Mouse (Mus musculus): Measurements from ENCODE around the gene Wdfy4. TPM values are rescaled to one million over a fixed set of nuclear protein-coding genes. Genes with fewer than 3 reads are reported as not detected.

Gene Wdfy4
- polyA plus RNA-seq, 1 experiment: 19.4 TPM

DNA sequence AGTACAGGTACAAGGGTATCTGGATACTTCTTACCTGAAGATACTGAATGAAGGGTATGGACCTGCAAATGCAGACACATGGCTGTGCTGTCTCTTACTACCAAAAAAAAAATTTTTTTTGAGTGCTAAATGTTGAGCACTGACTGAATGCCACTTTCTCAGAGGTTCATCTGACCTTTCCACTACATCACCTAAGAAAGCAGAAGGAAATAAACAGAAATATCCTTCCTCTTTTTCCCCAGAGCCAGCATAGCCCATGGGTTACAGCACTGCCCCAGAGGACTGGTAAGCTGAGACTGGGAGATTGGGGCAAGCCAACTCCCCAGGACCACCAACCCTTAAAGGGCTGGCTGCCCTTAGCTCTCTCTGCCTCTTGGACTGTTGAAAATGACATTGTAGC is 8.5 kb upstream of the Wdfy4 start:
- H3K4me3 ChIP-seq (ENCODE audit: control insufficient read depth, insufficient read depth, low read length): no peak overlapping the region
- no peak for TF ChIP-seq POLR2A (IDR thresholded peaks at IDR 0.05; ENCODE audit: control insufficient read depth, extremely low read depth, insufficient read depth, low read length, poor library complexity)
- H3K4me1 ChIP-seq (replicated peaks; ENCODE audit: control insufficient read depth, insufficient read depth, low read length): no peaks in the 10 kb centered on the region
- no peaks in the 10 kb centered on the region for H3K27me3 ChIP-seq (ENCODE audit: control insufficient read depth, insufficient read depth, low read length)
- no peaks in the 10 kb centered on the region for H3K36me3 ChIP-seq (ENCODE audit: control insufficient read depth, insufficient read depth, low read length)
- no peak for DNase-seq
- H3K27ac ChIP-seq (ENCODE audit: control insufficient read depth, insufficient read depth, low read length): no peak overlapping the region

- no peak for DNase-seq
- H3K27ac ChIP-seq (ENCODE audit: control insufficient read depth, insufficient read depth, low read length): no peak overlapping the region
- H3K27me3 ChIP-seq (ENCODE audit: control insufficient read depth, insufficient read depth, low read length): no peaks in the 10 kb centered on the region
- 65% methylated on average over 1 of the region's 1 CpGs for WGBS
- no peak overlapping the region for H3K4me3 ChIP-seq (ENCODE audit: control insufficient read depth, insufficient read depth, low read length)
- H3K4me1 ChIP-seq (replicated peaks; ENCODE audit: control insufficient read depth, insufficient read depth, low read length): no peaks in the 10 kb centered on the region
- no peaks in the 10 kb centered on the region for H3K36me3 ChIP-seq (ENCODE audit: control insufficient read depth, insufficient read depth, low read length)
- TF ChIP-seq POLR2A (IDR thresholded peaks at IDR 0.05; ENCODE audit: control insufficient read depth, extremely low read depth, insufficient read depth, low read length, poor library complexity) (no peak), CTCF (IDR thresholded peaks at IDR 0.05; ENCODE audit: borderline replicate concordance, control insufficient read depth, extremely low read depth, insufficient read depth, low read length, poor library complexity) (no peak)
Observed at GRCm38 (mm10) chr14:33190646-33191045, 5.3 kb upstream of the Wdfy4 start.

DNA sequence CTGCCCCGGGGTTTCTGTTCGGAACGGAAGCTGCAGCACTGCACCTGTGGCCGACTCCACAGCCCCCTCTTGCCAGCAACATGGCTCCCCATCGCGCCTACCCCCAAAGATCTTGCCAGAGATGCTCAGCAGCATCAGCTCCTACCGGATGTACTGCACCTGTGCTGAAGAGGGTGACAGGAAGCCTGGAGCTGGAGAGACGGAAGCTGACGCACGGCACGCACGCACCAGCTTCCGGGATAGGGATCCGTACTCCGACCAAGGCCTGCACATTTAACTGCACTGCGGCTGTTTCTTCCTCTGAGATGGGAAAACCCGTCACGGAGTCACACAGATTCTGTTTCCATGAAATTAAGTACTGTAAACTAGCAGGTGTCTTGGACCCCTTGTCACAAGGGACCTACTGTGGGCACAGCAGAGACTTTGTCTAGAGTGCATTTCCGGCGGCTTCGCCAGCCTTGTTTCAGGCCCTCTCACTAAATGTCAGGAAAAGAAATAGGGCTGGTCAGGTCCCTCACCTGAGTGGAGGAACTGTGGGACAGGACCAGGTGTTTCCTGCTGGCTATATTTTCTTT is 4.6 kb upstream of the Wdfy4 start:
- no peak overlapping the region for H3K27ac ChIP-seq (ENCODE audit: control insufficient read depth, insufficient read depth, low read length)
- no peak for DNase-seq

DNA sequence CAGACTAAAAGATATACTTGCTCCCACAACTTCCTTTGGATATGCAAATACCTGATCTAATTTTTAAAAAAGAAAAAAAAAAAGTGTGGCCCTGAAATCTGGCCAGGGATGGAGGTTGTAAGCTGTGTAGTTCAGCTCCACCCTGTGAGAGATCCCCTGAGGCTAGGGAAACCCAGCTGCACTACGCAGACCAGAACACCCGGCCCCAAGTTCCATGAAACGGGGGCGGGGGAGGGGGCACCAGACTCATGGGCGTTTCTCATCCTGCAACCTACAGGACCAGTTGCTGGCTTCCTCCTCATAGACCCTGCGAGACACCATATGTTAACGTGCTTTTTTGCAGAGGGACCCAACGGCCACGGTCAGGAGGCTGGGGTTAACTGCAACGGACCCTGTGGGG is 3.9 kb upstream of the Wdfy4 start:
- Histone ChIP-seq H3K4me3 (ENCODE audit: control insufficient read depth, insufficient read depth, low read length) (no peak overlapping the region), H3K27ac (ENCODE audit: control insufficient read depth, insufficient read depth, low read length) (no peak overlapping the region), H3K4me1 (replicated peaks; ENCODE audit: control insufficient read depth, insufficient read depth, low read length) (peaks cover 4% of the 10 kb centered on the region; the same call in 1 of the 2 replicates), H3K36me3 (ENCODE audit: control insufficient read depth, insufficient read depth, low read length) (no peaks in the 10 kb centered on the region), H3K27me3 (ENCODE audit: control insufficient read depth, insufficient read depth, low read length) (no peaks in the 10 kb centered on the region)
- WGBS: 68% methylated on average over 10 of the region's 10 CpGs
- DNase-seq: no peak
- TF ChIP-seq POLR2A (IDR thresholded peaks at IDR 0.05; ENCODE audit: control insufficient read depth, extremely low read depth, insufficient read depth, low read length, poor library complexity): no peak
- no peak for TF ChIP-seq CTCF (IDR thresholded peaks at IDR 0.05; ENCODE audit: borderline replicate concordance, control insufficient read depth, extremely low read depth, insufficient read depth, low read length, poor library complexity)

More for the DNA sequence above, 4.6 kb upstream of the Wdfy4 start:
- H3K27me3 ChIP-seq (ENCODE audit: control insufficient read depth, insufficient read depth, low read length): no peaks in the 10 kb centered on the region
- no peaks in the 10 kb centered on the region for H3K36me3 ChIP-seq (ENCODE audit: control insufficient read depth, insufficient read depth, low read length)
- H3K4me1 ChIP-seq (replicated peaks; ENCODE audit: control insufficient read depth, insufficient read depth, low read length): peaks cover 4% of the 10 kb centered on the region; the same call in 1 of the 2 replicates
- 92% methylated on average over 21 of the region's 21 CpGs for WGBS
- H3K4me3 ChIP-seq (ENCODE audit: control insufficient read depth, insufficient read depth, low read length): no peak overlapping the region
- no peak for TF ChIP-seq POLR2A (IDR thresholded peaks at IDR 0.05; ENCODE audit: control insufficient read depth, extremely low read depth, insufficient read depth, low read length, poor library complexity)
- TF ChIP-seq CTCF (IDR thresholded peaks at IDR 0.05; ENCODE audit: borderline replicate concordance, control insufficient read depth, extremely low read depth, insufficient read depth, low read length, poor library complexity): no peak

GRCm38 (mm10) chr14:33187201-33187600 is 1.9 kb upstream of the Wdfy4 start:
- no peaks in the 10 kb centered on the region for H3K36me3 ChIP-seq (ENCODE audit: control insufficient read depth, insufficient read depth, low read length)
- WGBS: 67% methylated on average over 4 of the region's 4 CpGs
- no peak for DNase-seq
- no peak overlapping the region for H3K27ac ChIP-seq (ENCODE audit: control insufficient read depth, insufficient read depth, low read length)
- no peak for TF ChIP-seq CTCF (IDR thresholded peaks at IDR 0.05; ENCODE audit: borderline replicate concordance, control insufficient read depth, extremely low read depth, insufficient read depth, low read length, poor library complexity)
- no peak overlapping the region for H3K4me3 ChIP-seq (ENCODE audit: control insufficient read depth, insufficient read depth, low read length)
- no peaks in the 10 kb centered on the region for H3K27me3 ChIP-seq (ENCODE audit: control insufficient read depth, insufficient read depth, low read length)
- H3K4me1 ChIP-seq (replicated peaks; ENCODE audit: control insufficient read depth, insufficient read depth, low read length): peaks cover 4% of the 10 kb centered on the region; the same call in 1 of the 2 replicates

- TF ChIP-seq POLR2A (IDR thresholded peaks at IDR 0.05; ENCODE audit: control insufficient read depth, extremely low read depth, insufficient read depth, low read length, poor library complexity) (no peak), CTCF (IDR thresholded peaks at IDR 0.05; ENCODE audit: borderline replicate concordance, control insufficient read depth, extremely low read depth, insufficient read depth, low read length, poor library complexity) (no peak)
- H3K4me3 ChIP-seq (ENCODE audit: control insufficient read depth, insufficient read depth, low read length): no peak overlapping the region
- 66% methylated on average over 5 of the region's 5 CpGs for WGBS
- no peak for DNase-seq
- no peaks in the 10 kb centered on the region for H3K27me3 ChIP-seq (ENCODE audit: control insufficient read depth, insufficient read depth, low read length)
- no peak overlapping the region for H3K27ac ChIP-seq (ENCODE audit: control insufficient read depth, insufficient read depth, low read length)
- H3K4me1 ChIP-seq (replicated peaks; ENCODE audit: control insufficient read depth, insufficient read depth, low read length): 0 out of 2 replicates have a peak, but pooled peaks cover 2% of the 10 kb centered on the region
- no peaks in the 10 kb centered on the region for H3K36me3 ChIP-seq (ENCODE audit: control insufficient read depth, insufficient read depth, low read length)
Observed at GRCm38 (mm10) chr14:33180102-33180501, 5.2 kb downstream of the Wdfy4 start.

Measured in thymus, adult 2 months (tissue).